Mouse (Mus musculus): ENCODE results near the gene Gm10160.

Gm10160 gene

GRCm38 (mm10) chr7:81827806-81828667 lies 27.6 kb downstream of the Gm10160 start:
- DNase-seq (ENCODE audit: low read depth): no peak

- DNase-seq (ENCODE audit: low read depth): no peak
These were observed 30.2 kb downstream of the Gm10160 start for GRCm38 (mm10) chr7:81825381-81825780.

- DNase-seq (ENCODE audit: low read depth): no peak
These were observed 30.7 kb downstream of the Gm10160 start for GRCm38 (mm10) chr7:81824906-81825305.

GRCm38 (mm10) chr7:81806067-81806466 lies 49.5 kb downstream of the Gm10160 start:
- DNase-seq (ENCODE audit: low read depth): no peak
